Mouse (Mus musculus): ENCODE results near the gene Deup1.

Gene Deup1

GRCm38 (mm10) chr9:15533336-15534070, 94.2 kb downstream of the Deup1 start:
- no peak for DNase-seq (ENCODE audit: inconsistent ontology term)

DNA sequence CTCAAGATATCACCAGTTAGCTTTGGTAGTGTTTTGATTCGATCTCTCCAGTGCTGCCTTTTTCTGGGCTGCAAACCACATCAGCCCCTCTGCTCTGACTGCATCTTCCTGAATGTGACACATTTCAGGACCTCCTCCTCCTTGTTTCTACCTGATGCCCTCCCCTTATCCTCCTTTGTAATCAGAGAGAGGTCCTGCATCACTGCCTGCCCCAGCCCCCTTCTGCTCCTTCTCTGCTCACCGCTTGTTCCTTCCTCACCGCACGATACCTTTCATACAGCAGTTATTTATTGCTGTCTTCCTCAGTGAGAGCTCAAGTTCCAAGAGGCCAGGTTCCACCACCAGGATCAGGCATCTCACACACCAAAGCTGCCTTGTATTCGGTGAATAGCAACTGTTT, 96.5 kb downstream of the Deup1 start:
- no peak for DNase-seq (ENCODE audit: inconsistent ontology term)

DNA sequence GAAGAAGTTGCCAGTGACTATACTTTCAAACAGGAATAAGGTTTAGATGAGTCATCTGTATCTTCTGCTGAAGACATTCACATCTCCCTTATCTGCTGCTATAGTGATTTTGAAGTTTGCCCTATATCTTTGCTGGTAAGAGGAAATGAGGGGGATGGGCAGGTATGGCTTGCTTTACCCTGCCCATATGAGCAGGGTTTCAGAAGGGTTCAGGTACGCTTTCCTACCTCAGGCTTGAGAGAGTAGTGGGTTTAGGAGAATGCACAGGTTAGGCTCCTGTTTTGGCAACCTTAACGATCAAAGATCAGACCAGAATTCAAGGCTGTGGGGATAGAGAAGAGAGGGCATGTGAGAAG, 97.8 kb downstream of the Deup1 start:
- no peak for DNase-seq (ENCODE audit: inconsistent ontology term)

DNA sequence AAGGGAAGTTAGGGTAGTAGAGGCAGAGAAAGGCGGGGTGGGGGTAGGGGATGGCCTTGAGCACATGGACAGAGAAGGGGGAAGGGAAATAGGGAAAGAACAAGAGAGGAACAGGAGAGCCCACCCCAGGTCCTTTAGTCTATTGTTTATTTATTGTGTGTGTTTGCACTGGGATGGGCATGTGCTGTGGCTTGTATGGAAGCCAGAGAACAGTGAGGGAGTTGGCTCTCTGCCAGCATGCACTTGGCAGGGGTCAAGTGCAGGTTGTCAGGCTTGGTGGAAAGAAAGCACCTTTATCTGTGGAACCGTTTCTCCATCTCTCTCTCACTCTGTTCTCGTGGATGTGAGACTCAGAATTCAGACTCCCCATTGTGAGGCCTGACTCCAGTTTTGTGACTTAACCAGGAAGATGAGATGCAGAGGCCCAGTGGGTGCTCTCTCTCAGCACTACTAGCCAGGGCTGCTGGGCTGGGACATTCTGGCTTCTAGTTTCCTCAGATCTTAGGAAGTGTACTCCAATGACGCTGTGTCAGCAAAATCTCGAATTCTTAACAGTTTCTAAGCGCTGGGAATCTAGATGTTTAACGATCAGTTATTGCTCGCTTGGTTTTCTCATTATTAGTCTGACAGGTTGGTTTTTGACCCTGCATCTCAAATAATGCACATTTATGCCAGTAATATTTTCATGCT, 98.3 kb downstream of the Deup1 start:
- DNase-seq (ENCODE audit: inconsistent ontology term), result peak; percentile 37

DNA sequence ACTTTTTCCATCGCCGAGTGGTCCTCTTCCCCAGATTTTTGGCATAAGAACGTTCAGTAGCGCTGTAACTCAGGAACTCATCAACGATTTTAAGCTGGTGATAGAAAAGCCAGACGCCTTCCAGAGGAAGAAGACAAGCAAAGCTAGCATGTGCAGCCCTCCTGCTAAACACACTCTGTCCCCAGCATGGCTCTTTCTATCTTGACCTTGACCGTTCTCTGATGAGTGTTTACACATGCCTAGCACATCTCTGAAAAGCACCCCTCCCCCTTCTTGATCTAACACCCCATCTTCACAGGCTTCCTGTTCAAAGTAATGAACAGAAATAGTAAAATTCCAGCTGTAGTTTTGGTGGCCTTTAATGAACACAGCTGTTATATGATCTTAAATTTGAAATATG, 99.4 kb downstream of the Deup1 start:
- no peak for DNase-seq (ENCODE audit: inconsistent ontology term)

GRCm38 (mm10) chr9:15527846-15528245, 99.9 kb downstream of the Deup1 start:
- DNase-seq (ENCODE audit: inconsistent ontology term), result no peak

DNA sequence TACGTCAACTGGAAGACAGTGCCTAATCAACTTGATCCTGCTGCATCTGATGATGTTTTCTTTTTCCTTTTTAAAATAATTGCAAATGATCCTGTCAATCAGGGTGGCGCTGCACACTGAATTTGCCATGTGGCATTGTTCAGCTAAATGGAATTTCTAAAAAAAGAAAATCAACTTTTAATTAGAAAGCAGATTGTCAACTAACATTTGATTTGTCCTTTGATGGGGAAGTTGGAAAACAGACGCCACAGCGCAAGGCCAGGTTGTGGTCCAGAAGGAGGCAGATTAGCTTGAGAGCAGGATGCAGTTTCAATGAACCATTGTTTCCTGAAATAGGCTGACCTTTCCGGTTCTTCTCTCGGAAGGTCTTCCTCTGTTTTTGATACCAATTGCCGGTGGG, 101.2 kb downstream of the Deup1 start:
- DNase-seq (ENCODE audit: inconsistent ontology term), result no peak

DNA sequence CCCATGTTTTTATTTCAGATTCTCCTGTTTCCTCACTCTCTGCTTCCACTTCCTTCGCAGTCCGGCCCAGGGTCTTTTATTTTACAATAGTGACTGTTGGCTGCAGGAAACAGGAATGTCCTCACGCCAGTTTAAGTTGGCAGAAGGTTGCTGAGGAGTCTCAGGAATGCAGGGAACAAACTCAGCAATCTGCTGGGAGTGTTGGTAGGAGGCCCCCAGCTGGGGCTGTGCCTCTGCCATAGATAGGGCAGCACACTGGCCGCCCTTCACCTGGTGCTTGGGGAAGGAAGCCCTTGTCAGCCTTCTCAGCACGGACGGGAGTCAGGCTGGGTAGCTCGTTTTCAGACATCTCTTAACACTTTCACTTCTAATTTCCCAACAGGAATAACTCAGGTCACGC, 102.5 kb downstream of the Deup1 start:
- no peak for DNase-seq (ENCODE audit: inconsistent ontology term)

GRCm38 (mm10) chr9:15523646-15524045, 104.1 kb downstream of the Deup1 start:
- no peak for DNase-seq (ENCODE audit: inconsistent ontology term)

- no peak for DNase-seq (ENCODE audit: inconsistent ontology term)
These were observed 104.8 kb downstream of the Deup1 start for GRCm38 (mm10) chr9:15522887-15523286.

DNA sequence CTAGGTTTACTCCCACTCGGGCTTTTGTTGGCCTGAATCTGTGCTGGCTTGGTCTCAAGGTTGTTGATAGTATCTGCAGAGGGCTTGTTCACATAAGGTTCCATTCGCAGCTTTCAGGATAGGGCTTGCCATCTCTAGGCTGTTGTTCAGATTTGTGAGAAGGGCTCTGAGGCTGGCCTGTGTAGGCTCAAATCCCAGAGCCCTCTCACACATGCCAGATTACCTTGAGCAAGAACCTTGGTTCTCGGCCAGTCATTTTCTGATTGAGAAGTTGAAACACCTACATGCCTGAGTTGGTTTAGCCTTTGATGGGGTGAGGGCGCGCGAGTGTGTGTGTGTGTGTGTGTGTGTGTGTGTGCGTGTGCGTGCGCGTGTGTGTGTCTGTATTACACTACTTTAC, 105.4 kb downstream of the Deup1 start:
- no peak for DNase-seq (ENCODE audit: inconsistent ontology term)

DNA sequence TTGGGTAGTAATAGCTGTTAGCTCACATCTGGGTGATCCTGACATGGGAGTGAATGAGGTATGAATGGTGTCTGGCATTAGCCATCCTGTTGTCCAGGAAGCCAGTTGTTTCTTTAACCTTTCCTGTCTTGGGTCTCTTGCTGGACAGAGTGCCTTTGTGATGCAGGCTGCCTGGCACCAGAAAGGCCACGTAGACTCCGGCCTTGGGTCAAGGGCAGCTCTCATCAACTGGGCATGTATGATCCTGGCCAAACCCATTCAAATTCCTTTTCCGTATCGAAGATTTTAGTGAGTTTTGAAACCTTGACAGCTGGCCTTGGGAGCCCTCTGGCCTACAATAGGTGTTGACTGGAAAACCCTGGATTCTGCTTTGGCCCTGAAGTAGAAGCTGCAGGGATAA, 109.8 kb downstream of the Deup1 start:
- DNase-seq (ENCODE audit: inconsistent ontology term), result no peak

- DNase-seq (ENCODE audit: inconsistent ontology term), result peak; percentile 52
These were observed 111.7 kb downstream of the Deup1 start for GRCm38 (mm10) chr9:15516007-15516406.

DNA sequence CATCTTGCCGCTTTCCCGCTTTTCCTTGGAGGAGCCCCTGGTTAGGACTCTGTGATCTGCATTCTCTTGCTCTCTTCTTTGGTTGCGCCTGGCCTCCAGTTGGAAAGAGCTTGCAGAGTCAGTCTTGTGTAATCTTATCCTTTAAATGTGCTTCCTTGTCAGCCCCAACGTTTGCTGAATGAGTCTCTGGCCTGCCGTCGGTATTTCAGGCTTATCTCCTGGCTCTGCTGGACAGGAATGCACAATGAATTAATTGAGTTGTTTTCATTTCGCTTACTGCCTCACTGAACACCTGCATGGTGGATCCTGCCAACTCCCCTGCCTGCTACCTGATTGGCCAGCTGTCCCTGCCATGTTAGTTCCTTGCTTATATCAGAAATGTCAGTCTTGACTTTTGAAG, 114.8 kb downstream of the Deup1 start:
- no peak for DNase-seq (ENCODE audit: inconsistent ontology term)

DNA sequence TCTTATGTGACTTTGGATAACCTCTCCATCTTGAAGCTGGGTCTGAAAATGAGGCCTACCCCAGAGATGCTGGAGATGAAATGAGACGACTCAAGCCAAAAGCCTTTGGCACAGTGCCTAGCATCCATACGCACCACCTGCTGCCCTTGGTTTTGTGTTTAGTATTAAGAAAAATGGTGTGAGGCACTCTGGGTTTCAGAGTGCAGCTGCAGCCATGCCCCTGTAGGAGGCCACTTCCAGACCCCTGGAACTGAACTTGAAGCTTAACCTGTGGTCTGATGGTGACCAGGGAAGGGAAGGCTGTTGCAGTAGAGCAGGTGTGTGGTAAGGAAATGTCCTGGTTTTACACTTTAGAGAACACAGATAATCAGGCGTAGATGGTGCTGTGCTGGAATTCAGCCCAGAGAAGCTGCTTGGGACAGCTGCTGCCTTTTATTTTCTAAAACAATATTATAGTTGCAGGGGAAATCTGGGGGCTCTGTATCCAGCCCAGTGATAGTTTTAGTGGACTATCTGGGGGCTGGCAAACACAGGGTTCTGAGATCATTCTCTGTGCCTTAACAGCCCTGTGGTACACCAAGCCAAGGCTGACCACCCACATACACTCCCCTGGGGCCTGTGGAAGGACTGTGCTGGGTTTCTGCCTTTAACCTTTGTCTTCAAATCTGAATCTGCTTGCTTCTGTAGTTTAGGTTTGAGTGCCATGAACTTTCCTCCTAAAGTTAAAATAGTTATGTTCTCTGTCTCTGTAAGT, 117.0 kb downstream of the Deup1 start:
- DNase-seq (ENCODE audit: inconsistent ontology term), result no peak

All from Muller cell, postnatal 12 days (primary cell).